8 mouse cellular contexts compared by ENCODE assay signal in the genomic region with DNA sequence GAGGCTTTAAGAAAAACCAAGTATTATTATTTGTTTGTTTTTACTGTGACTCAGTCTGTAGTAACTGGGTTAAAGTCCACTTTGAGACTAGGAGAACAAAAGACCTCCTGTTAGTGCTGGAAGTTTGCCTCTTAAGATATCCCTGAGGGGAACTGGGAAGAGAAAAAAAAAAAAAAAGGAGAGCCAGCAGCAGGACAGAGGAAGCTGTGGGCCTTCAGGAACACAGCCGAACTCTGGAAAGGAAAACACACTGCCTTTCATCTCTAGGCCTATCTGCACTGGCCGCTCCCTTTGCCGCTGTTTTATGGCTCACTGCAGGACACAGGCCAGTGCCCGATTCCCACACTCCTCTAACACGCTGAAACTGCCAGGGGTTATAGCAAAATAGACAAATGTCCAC.
A peak's percentile ranks its signal among the peaks of the same experiment; 100 is the strongest.
DNase-seq lines count a peak whose midpoint lies in the region; ATAC-seq lines count a peak whose summit lies in the region.

No protein-coding gene starts in this region.

- ATAC-seq in midbrain, embryonic 14.5 days (ENCODE audit: low FRiP score, low TSS enrichment) = no peak
- ATAC-seq in midbrain, embryonic 11.5 days (ENCODE audit: low FRiP score) = no peak
- peak; percentile 79 for ATAC-seq in heart, embryonic 15.5 days (replicated peaks; ENCODE audit: insufficient number of reproducible peaks, insufficient read depth, low FRiP score, low read depth)
- no peak for ATAC-seq in erythroblast, adult 5-6 weeks (replicated peaks; ENCODE audit: low FRiP score, poor library complexity, severe bottlenecking)

- 52% methylated on average over 5 of the region's 5 CpGs for WGBS in midbrain, embryonic 14.5 days
- 68% methylated on average over 5 of the region's 5 CpGs for WGBS in midbrain, embryonic 11.5 days
- WGBS in heart, embryonic 15.5 days = 49% methylated on average over 5 of the region's 5 CpGs

- no peaks in the 10 kb centered on the region for H3K27me3 ChIP-seq in midbrain, embryonic 14.5 days (ENCODE audit: control insufficient read depth, insufficient read depth, low read length)
- H3K27me3 ChIP-seq in midbrain, embryonic 11.5 days (ENCODE audit: control insufficient read depth, insufficient read depth, low read length) = no peaks in the 10 kb centered on the region
- H3K27me3 ChIP-seq in heart, embryonic 15.5 days = no peaks in the 10 kb centered on the region

- DNase-seq in midbrain, embryonic 14.5 days = no peak
- no peak for DNase-seq in midbrain, embryonic 11.5 days (ENCODE audit: low spot score, missing footprints)
- DNase-seq in kidney, postnatal 25 days = peak; percentile 32 to 67
- peak; percentile 61 for DNase-seq in yolk sac, embryonic 10.5 days (ENCODE audit: low spot score)
- DNase-seq in adrenal gland, adult 2 months = no peak
- DNase-seq in gastrocnemius, postnatal 4 days (ENCODE audit: low spot score in 2 of 2) = no peak

- no peak overlapping the region for H3K4me2 ChIP-seq in midbrain, embryonic 14.5 days (ENCODE audit: low read length)
- H3K4me2 ChIP-seq in midbrain, embryonic 11.5 days = no peak overlapping the region
- no peak overlapping the region for H3K4me2 ChIP-seq in heart, embryonic 15.5 days

- H3K27ac ChIP-seq in midbrain, embryonic 14.5 days (replicated peaks; ENCODE audit: low read depth, low read length) = peak overlapping the region; percentile 6; the same call in 1 of the 2 replicates
- H3K27ac ChIP-seq in midbrain, embryonic 11.5 days (ENCODE audit: low read depth, low read length) = no peak overlapping the region
- H3K27ac ChIP-seq in heart, embryonic 15.5 days = peak overlapping the region; percentile 68

- H3K36me3 ChIP-seq in midbrain, embryonic 14.5 days (ENCODE audit: control insufficient read depth, insufficient read depth, low read length) = no peaks in the 10 kb centered on the region
- H3K36me3 ChIP-seq in midbrain, embryonic 11.5 days (ENCODE audit: control insufficient read depth, insufficient read depth, low read length) = no peaks in the 10 kb centered on the region
- H3K36me3 ChIP-seq in heart, embryonic 15.5 days = no peaks in the 10 kb centered on the region

- H3K4me1 ChIP-seq in midbrain, embryonic 14.5 days (ENCODE audit: control insufficient read depth, insufficient read depth, low read length) = no peaks in the 10 kb centered on the region
- H3K4me1 ChIP-seq in midbrain, embryonic 11.5 days (ENCODE audit: control insufficient read depth, insufficient read depth, low read length) = no peaks in the 10 kb centered on the region
- peaks cover 31% of the 10 kb centered on the region for H3K4me1 ChIP-seq in heart, embryonic 15.5 days (replicated peaks)

- no peaks in the 10 kb centered on the region for H3K9me3 ChIP-seq in midbrain, embryonic 14.5 days (ENCODE audit: control insufficient read depth, low read length)
- H3K9me3 ChIP-seq in midbrain, embryonic 11.5 days (ENCODE audit: control insufficient read depth, low read length) = no peaks in the 10 kb centered on the region
- H3K9me3 ChIP-seq in heart, embryonic 15.5 days (replicated peaks) = no peaks in the 10 kb centered on the region

- no peak overlapping the region for H3K4me3 ChIP-seq in midbrain, embryonic 14.5 days (replicated peaks; ENCODE audit: low read depth, low read length)
- no peak overlapping the region for H3K4me3 ChIP-seq in midbrain, embryonic 11.5 days (ENCODE audit: low read depth, low read length)
- H3K4me3 ChIP-seq in heart, embryonic 15.5 days = no peak overlapping the region

- H3K9ac ChIP-seq in midbrain, embryonic 14.5 days (replicated peaks; ENCODE audit: low read length) = no peak overlapping the region
- H3K9ac ChIP-seq in midbrain, embryonic 11.5 days (ENCODE audit: low read length) = no peak overlapping the region
- H3K9ac ChIP-seq in heart, embryonic 15.5 days = no peak overlapping the region

Comparison
In these comparisons a context has a peak if more than half of its experiments do, and no peak if none do; other contexts are left out.
1. DNase-seq: peak in kidney, postnatal 25 days (2 of 2) and yolk sac, embryonic 10.5 days (single experiment); none in midbrain, embryonic 14.5 days (single experiment), midbrain, embryonic 11.5 days (single experiment), adrenal gland, adult 2 months (single experiment) and gastrocnemius, postnatal 4 days (0 of 2).